Mouse (Mus musculus) heart, embryonic 11.5 days (tissue): ENCODE data around the gene BC034090. TPM values are rescaled to one million over a fixed set of nuclear protein-coding genes. Genes with fewer than 3 reads are reported as not detected.

Experiments used
- ATAC-seq: fragments of 200-750 bp; cut with Nextera tagmentation; replicated peaks from 2 replicates; pipeline ENCODE4 v1.8.0; 2017; ENCODE audit warnings: moderate library complexity; ENCODE audit not compliant: insufficient number of reproducible peaks, low FRiP score, low TSS enrichment
- H3K27ac ChIP-seq: fragments of 300-500 bp; sonication (generic); 2 replicates; pipeline ENCODE4 v1.5.1; 2014; ENCODE audit warnings: mild to moderate bottlenecking, low read depth, low read length
- H3K27me3 ChIP-seq: fragments of 300-500 bp; sonication (generic); 2 replicates; pipeline ENCODE4 v1.6.1; 2014; ENCODE audit warnings: mild to moderate bottlenecking, low read length, mixed read lengths; ENCODE audit not compliant: control insufficient read depth, insufficient read depth
- H3K36me3 ChIP-seq: fragments of 300-500 bp; sonication (generic); 2 replicates; pipeline ENCODE4 v1.6.1; 2014; ENCODE audit warnings: mild to moderate bottlenecking, low read length, moderate library complexity, mixed read lengths; ENCODE audit not compliant: control insufficient read depth, insufficient read depth
- H3K4me1 ChIP-seq: fragments of 300-500 bp; sonication (generic); 2 replicates; pipeline ENCODE4 v1.6.1; 2014; ENCODE audit warnings: low read length; ENCODE audit not compliant: control insufficient read depth, insufficient read depth
- H3K4me2 ChIP-seq: fragments of 300-500 bp; sonication (generic); 2 replicates; pipeline ENCODE4 v1.6.1; 2014; ENCODE audit warnings: mild to moderate bottlenecking, moderate library complexity
- H3K4me3 ChIP-seq: fragments of 300-500 bp; sonication (generic); 2 replicates; pipeline ENCODE4 v1.5.1; 2014; ENCODE audit warnings: low read depth, low read length
- H3K9ac ChIP-seq: fragments of 300-500 bp; sonication (generic); 2 replicates; pipeline ENCODE4 v1.6.1; 2014; ENCODE audit warnings: mild to moderate bottlenecking, low read depth, low read length, moderate library complexity
- H3K9me3 ChIP-seq: fragments of 300-500 bp; sonication (generic); replicated peaks from 2 replicates; pipeline ENCODE4 v1.6.1; 2016; ENCODE audit warnings: low read length; ENCODE audit not compliant: control insufficient read depth
- WGBS: fragments of 180-500 bp; shearing (Covaris S2); extraction: QIAGEN DNeasy Blood & Tissue Kit; methylation state at CpG from one replicate; pipeline ENCODE4 v1.1.7; 2014; ENCODE audit not compliant: insufficient replicate concordance; 5-methylcytosine and 5-hydroxymethylcytosine counted together
- polyA plus RNA-seq: library from polyadenylated mRNA; unstranded; fragments of >200 nt; fragmentation: Nextera tagmentation; extraction: Ambion mirVana; gene quantifications from 2 replicates; pipeline ENCODE4 v1.2.1, GENCODE M21; 2014

The BC034090 gene
- 3.9 and 5.4 TPM in 2 replicates for polyA plus RNA-seq

GRCm38 (mm10) chr1:155243797-155244770, at the start of gene BC034090:
BC034090 (minus strand) TSS chr1:155244444.
- Histone ChIP-seq H3K4me3 (peak within 1 kb of the TSS; percentile 71), H3K27ac (peak within 1 kb of the TSS; percentile 85), H3K4me1 (peaks cover 18% of the 10 kb centered on the region), H3K4me2 (peak within 1 kb of the TSS; percentile 77), H3K9me3 (no peaks in the 10 kb centered on the region), H3K36me3 (peaks cover 11% of the 10 kb centered on the region; the same call in 1 of the 2 replicates), H3K9ac (peak within 1 kb of the TSS; percentile 96), H3K27me3 (0 out of 2 replicates have a peak, but pooled peaks cover 3% of the 10 kb centered on the region)
- WGBS, result 1% methylated on average over 80 of the region's 85 CpGs
- peak; percentile 57 for ATAC-seq

DNA sequence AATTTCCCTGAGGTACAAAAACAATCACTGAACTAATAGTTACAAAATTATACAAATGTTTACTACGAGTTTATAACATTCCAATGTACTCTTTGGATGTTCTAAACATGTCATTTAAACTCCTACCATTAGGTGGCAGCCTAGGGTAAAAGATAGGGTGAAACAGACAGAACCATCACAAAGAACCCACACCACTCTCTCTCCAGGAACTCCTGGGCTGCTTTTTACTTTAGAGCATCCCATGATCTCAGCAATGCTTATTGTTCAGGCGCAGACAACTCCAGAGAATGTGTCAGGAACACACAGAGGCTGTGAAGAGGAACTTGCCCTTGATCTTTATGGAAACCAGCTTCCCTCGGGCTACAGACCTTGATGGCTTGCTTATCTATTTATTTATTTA, 49.2 kb upstream of the BC034090 start:
- ATAC-seq, result no peak
- 18% methylated on average over 3 of the region's 3 CpGs for whole genome bisulfite sequencing
- H3K36me3 ChIP-seq, result no peaks in the 10 kb centered on the region
- H3K4me2 ChIP-seq, result no peak overlapping the region
- H3K9me3 ChIP-seq, result no peaks in the 10 kb centered on the region
- no peak overlapping the region for H3K9ac ChIP-seq
- no peaks in the 10 kb centered on the region for H3K27me3 ChIP-seq
- H3K4me1 ChIP-seq, result no peaks in the 10 kb centered on the region
- H3K4me3 ChIP-seq, result no peak overlapping the region
- H3K27ac ChIP-seq, result no peak overlapping the region

DNA sequence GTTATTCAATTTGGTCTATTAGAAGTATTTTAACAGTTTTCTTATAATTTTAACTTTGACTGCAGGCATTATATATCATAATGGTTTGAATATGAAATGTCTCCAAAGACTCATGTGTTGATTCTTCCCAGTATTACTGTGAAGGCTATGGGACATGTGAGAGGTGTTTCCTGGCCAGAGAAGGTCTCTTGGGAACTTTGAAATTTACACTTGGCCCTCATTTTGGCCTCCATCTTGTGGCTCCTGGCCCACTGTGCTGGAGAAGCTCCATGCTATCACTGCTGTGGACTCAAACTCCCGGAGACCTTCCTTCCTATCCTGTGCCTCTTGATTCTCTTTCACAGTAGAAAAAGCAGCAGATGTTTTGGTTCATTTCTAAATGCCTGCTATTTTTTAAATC, 45.2 kb upstream of the BC034090 start:
- no peak overlapping the region for H3K4me3 ChIP-seq
- ATAC-seq, result no peak
- no peak overlapping the region for H3K4me2 ChIP-seq
- H3K27me3 ChIP-seq, result no peaks in the 10 kb centered on the region
- no peaks in the 10 kb centered on the region for H3K9me3 ChIP-seq
- H3K4me1 ChIP-seq, result no peaks in the 10 kb centered on the region
- H3K36me3 ChIP-seq, result peaks cover 5% of the 10 kb centered on the region; the same call in 1 of the 2 replicates
- 85% methylated on average over 1 of the region's 1 CpGs for WGBS
- H3K27ac ChIP-seq, result no peak overlapping the region
- H3K9ac ChIP-seq, result no peak overlapping the region

- Histone ChIP-seq H3K36me3 (peaks cover 5% of the 10 kb centered on the region; the same call in 1 of the 2 replicates), H3K27me3 (no peaks in the 10 kb centered on the region), H3K4me2 (no peak overlapping the region), H3K4me1 (no peaks in the 10 kb centered on the region), H3K4me3 (no peak overlapping the region), H3K9ac (no peak overlapping the region), H3K27ac (no peak overlapping the region), H3K9me3 (no peaks in the 10 kb centered on the region)
- WGBS, result 80% methylated on average over 3 of the region's 3 CpGs
- no peak for ATAC-seq
Observed at GRCm38 (mm10) chr1:155288033-155288432, 43.8 kb upstream of the BC034090 start.

DNA sequence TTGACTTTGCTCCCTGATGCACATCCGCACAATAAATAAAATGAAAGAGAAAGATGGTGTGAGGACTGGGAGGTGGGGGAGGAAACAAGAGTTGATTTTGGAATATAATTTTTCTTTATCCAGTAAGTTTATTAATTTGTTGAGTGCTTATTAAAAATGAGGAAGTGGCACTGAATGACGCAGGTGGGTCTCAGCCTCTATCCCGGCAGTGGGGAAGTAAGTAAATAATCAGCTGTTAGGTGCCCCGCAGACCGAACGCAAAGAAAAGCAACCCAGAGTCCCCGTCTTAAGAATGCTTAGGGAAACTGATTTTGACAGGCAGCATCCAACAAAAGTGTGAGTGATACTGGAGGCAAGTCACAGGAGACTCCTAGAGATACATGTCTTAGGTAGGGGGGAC, 39.6 kb upstream of the BC034090 start:
- Histone ChIP-seq H3K9me3 (no peaks in the 10 kb centered on the region), H3K4me1 (no peaks in the 10 kb centered on the region), H3K4me3 (no peak overlapping the region), H3K4me2 (no peak overlapping the region), H3K9ac (no peak overlapping the region), H3K36me3 (peaks cover 5% of the 10 kb centered on the region; the same call in 1 of the 2 replicates), H3K27ac (no peak overlapping the region), H3K27me3 (no peaks in the 10 kb centered on the region)
- ATAC-seq, result no peak
- 88% methylated on average over 7 of the region's 7 CpGs for WGBS

DNA sequence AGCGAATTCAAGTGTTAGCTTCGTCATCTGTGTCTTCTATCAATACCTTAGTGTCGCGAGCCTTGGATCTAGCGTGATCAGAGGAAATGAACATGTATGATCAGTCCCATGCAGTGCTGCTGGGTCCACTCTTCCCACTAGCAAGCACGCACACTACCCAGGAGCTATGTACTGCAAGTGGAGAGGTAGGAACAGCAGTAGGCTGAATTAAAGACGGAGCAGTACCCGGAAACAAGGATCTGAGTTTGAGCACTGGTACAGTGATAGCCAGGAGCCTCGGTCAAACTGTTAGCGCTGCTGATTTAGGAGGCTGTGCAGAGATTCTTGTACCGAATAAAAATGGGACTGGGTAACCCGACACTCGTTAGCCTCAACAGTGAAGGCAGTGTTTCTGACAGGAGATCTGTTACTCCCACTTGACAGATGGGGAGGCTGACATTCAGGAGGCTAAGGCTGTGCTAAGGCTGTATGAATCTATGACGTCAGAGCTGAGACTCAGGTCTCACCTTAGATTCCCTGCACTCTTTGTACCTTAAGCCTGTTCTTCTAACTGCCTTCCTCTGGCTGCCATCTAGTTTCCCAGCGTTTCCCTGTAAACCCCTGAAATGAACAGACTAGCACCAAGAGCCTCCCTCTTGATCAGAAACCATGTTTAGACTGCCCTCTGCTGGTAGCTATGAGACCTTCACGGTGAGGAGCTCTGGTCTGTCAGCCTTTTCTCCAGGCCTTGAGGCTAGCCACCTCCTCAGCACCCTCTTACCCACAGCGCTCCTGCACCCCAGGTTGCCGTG, 37.0 kb upstream of the BC034090 start:
- H3K36me3 ChIP-seq, result no peaks in the 10 kb centered on the region
- no peak overlapping the region for H3K27ac ChIP-seq
- no peak overlapping the region for H3K4me3 ChIP-seq
- no peak overlapping the region for H3K4me2 ChIP-seq
- no peaks in the 10 kb centered on the region for H3K27me3 ChIP-seq
- peak; percentile 31; the same call in 1 of the 2 replicates for ATAC-seq
- no peak overlapping the region for H3K9ac ChIP-seq
- WGBS, result 52% methylated on average over 18 of the region's 18 CpGs
- 0 out of 2 replicates have a peak, but pooled peaks cover 4% of the 10 kb centered on the region for H3K4me1 ChIP-seq
- no peaks in the 10 kb centered on the region for H3K9me3 ChIP-seq

- no peaks in the 10 kb centered on the region for H3K9me3 ChIP-seq
- no peak overlapping the region for H3K4me2 ChIP-seq
- no peak overlapping the region for H3K27ac ChIP-seq
- H3K4me1 ChIP-seq, result 0 out of 2 replicates have a peak, but pooled peaks cover 4% of the 10 kb centered on the region
- WGBS, result 72% methylated on average over 10 of the region's 10 CpGs
- no peak overlapping the region for H3K4me3 ChIP-seq
- H3K36me3 ChIP-seq, result no peaks in the 10 kb centered on the region
- no peak for ATAC-seq
- no peak overlapping the region for H3K9ac ChIP-seq
- no peaks in the 10 kb centered on the region for H3K27me3 ChIP-seq
Observed at GRCm38 (mm10) chr1:155280306-155280705, 36.1 kb upstream of the BC034090 start.

DNA sequence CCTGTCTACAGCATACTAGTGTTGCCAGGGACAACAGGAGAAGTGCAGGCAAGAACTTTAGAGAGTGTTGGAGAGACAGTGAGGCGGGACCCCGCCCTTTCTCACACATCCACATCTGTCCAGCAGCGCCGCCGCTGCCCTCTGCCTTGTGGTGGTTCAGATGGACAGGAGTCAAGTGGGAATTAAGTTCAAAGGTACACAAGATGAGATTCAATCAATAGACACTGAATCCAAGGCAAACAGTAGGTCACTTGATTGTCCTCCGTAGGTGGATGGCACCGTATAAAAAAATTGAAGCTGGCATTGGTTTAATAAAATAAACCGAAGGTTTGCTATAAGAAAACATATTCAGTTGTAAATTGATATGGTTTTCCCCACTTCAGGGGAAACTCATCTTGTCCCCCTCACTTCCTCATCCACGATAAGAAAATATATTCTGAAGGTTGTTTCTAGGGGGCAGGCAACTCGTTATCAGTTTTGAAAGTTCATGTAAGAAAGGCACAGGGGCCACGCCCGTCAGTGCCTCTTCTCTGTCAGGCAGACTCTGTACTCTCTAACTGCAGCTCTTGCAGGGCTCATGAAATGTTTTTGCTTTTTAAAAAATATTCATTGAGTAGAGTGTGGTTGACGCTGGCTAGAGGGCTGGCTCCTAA, 32.3 kb upstream of the BC034090 start:
- no peak overlapping the region for H3K4me3 ChIP-seq
- H3K36me3 ChIP-seq, result no peaks in the 10 kb centered on the region
- 71% methylated on average over 13 of the region's 13 CpGs for WGBS
- H3K9me3 ChIP-seq, result no peaks in the 10 kb centered on the region
- no peak overlapping the region for H3K9ac ChIP-seq
- H3K4me2 ChIP-seq, result no peak overlapping the region
- no peak for ATAC-seq
- H3K4me1 ChIP-seq, result 0 out of 2 replicates have a peak, but pooled peaks cover 4% of the 10 kb centered on the region
- no peak overlapping the region for H3K27ac ChIP-seq
- no peaks in the 10 kb centered on the region for H3K27me3 ChIP-seq
